Mouse (Mus musculus) cerebellum, adult 11-12 months (tissue): ENCODE results near the gene Camta1.

Source experiments
- DNase-seq: peaks from one replicate; pipeline ENCODE4 v3.0.0; 2022

The Camta1 gene

DNA sequence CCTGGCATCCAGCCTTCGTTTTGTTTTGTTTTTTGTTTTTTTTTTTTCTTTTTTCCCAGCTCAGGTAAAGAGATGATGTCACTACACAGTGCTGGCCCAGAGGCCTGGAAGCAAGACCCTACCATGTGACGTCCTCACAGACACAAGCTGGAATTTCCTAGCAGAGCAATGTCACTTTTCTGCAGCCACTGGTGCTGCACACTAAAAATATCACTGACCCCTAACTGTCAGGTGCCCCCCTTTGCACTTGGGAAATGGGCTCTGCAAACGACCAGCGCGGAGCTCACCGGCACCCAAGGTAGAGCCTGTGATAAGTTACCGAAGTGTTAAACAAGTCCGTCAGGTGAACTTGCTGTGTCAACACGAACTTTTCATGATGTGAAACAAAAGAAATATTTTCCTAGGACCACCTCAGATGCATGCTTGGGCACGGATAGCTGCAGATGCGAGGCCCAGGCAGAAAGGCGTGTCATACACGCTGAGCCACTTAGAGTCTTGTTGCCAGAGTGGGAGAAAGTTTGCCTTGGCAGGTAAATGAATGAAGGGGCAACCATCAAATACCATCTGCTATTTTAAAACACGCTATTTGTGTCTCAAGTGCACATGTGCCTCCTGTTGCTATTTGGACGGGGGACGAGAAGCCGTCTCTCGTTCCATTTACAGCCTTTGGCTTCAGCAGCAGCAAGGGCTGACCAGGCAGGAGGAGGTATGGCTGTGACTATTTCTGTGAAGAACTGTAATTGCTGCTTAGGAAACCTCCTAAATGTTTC lies 765.2 kb downstream of the Camta1 start:
- peak; percentile 45 for DNase-seq

DNA sequence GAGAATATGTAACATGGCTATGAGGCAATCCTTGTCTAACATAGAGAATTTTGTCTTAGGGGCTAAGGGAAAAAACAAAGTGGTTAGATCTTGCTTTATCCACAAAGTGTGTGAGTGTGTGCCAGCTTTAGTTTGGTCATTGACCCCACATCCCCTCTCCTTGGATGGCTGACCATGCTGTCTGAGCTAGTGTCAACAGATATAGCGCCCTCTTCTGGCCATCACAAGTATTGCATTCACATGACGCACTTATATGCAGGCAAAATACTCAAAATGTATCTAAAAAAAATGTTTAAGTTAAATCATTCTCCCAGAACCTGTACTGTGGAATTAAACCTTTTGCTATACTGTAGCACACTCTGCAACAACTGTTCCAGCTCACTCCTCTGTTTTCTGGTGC lies 766.5 kb downstream of the Camta1 start:
- DNase-seq: peak; percentile 57

DNA sequence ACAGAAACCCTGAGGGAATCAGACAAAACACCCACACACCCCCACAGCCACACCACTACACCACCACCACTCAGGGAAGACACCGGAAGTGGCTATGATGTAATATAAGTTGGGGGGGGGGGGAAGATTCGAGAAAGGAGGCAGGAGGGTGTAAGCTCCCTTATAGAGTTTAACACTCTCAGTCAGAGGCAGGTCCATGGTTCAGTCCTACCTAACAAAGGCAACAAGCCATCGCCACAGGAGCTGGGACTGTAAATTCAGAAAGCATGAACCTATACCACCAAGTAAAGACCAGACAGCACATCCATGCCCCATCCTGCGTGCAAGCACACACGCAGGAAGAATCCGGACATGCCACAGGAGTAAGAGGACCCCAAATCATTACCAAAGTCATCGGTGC lies 772.4 kb downstream of the Camta1 start, which contains the start of gene Gm13090:
Gene Gm13090 (plus strand): TSS at position 301 of the 400 bp plus-strand sequence.
- no peak for DNase-seq

DNA sequence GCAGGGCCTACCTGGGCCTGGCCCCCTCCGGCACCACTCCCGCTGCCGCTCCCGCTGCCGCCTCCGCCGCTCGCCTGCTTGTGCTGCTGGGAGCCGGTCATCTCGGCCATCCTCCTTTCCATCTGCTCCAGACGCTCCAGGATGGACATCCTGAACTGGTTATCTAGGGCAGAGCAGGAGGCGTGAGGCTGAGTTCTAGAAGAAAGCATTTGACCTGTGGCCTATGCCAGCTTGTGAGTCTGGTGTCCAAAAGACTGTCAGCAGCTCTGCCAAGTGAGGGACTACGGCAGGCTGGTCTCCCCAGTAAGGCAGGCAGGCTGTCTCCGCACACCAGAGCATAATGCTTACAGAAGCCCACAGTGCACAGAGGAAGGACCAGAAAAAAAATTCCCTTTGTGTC lies 772.9 kb downstream of the Camta1 start:
- DNase-seq: peak; percentile 95

DNA sequence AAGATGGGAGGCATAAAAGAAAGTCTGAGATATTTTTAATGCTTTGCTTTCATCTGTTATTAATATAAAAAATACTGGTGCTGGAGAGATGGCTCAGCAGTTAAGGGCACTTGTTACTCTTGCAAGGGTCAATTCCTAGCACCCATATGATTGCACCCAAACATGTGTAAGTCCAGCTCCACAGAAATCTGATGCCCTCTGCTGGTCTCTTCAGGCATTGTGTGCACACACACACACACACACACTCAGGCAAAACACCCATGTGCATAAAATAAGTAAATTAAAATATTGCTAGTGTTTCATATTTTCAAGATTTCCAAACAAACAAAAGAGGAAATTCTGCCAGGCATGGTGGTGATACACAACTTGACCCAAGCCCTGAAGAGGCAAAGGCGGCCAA lies 774.3 kb downstream of the Camta1 start:
- DNase-seq: no peak

DNA sequence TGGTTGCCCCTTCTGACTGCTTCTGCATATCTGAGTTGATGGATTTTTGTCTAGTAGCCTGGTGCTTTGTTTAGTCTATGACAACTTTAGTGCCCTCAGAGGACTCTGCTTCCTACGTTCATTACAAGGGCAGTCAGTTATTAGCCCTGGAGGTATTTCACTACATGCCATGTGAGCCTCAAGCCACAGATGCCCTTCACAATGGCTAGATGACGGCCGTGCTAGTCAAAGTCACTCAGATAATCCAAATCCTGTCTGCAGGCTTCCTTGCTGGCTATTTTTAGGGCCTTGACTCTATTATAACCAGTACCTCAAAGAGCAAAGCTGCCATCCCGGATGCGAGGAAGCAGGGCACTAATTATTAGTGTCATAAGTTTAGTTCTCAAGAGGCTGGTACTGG lies 778.6 kb downstream of the Camta1 start:
- no peak for DNase-seq

DNA sequence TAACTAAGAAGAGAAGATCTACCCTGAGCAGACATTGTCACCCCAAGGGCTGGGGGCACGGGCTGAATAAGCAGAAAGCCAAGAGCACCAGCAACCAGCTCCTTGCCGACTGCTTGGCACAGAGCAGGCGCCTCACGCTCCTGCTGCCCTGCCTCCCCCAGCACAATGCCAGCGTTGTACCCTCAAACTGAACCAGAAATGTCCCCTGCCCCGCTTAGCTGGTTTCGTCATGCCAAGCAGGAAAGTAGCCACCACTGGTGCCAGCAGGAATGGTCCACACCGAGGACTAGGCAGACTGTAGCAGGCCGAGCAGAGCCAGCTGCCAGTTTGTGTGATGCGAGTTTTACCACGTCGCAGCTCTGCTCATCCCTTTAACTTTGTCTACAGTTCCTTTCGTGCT lies 779.7 kb downstream of the Camta1 start:
- no peak for DNase-seq

DNA sequence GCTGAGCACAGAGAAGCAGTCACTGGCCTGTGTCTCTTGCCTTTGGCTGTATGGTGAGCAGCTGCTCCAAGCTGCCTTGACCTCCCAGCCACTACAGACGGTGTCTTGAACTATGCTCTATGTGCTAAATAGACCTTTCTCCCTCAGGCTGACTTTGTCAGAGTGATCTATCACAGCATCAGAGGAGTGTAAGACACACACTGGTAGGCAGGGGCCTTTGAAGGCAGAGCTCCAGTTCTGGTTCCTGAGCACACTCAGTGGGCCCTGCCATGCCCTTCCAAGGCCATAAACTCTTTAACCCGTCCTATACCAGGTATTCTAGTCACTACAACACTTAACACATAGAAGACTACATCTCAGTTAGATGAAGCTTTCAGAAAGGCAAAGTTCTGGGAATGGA lies 780.3 kb downstream of the Camta1 start:
- DNase-seq: no peak

DNA sequence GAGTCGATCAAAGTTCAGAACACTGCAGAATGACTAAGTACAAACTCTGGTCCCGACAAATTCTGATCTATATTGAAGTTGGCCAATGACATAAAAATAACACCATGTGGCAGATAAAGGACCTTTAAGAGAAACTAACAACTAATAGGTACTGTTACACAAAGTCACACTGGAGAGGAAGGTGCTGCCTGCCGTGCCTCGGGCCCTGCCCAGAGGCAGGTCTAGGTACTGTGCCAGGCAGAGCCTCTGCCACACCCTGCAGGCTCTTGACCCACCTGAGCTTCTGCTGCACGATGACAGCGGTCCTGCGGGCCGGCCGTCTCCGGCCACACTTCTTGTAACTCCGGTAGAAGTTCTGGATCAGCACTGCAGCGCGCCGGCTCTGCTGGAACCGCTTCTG lies 786.9 kb downstream of the Camta1 start:
- no peak for DNase-seq

DNA sequence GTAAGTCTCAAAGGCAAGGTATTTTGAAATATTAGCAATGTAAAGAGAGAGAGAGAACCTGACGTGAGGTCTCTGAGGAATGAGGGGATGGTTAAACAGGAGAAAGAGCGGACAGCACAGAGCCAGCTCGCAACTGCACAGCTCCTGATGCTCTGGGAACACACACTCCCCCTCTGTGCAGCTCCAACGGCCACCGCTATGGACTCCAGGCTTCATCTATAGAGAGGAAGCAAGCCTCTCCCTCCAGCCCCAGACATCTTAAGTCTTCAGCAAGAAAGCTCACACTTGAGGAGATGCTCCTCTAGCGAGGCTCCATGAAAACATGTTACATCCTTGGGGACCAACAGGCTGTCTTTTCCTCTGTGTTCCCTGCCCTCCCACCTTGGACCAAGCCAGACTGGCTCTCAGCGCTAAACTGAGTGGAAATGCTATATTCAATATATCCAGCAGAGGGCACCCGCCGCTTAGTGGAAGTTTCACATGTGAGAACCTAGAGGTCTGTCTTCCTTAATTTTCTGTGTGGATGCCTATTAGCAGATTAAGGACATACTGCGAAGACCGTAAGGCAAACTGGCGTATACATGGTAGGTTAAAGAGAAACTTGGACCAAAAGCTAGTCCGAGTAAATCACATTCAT lies 788.5 kb downstream of the Camta1 start:
- DNase-seq: peak; percentile 76

DNA sequence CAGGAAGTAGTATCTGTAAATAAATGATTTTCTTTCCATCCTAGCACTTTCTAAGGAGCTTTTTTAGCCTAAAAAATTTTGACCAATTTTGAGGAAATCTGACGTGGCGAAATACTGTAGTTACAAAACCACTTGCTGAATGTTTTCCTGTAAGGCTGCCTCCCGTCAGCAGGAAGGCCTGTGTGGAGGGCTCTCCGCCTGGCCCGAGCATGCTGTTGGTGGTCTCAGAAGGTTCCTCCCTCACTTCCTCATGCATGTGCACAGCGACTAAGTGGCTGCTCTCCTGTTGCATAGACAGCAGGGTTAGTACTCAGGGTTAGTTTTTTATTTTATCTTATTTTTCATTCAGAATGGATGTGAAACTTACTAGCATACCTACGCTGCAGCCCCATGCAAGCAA lies 790.7 kb downstream of the Camta1 start:
- no peak for DNase-seq

DNA sequence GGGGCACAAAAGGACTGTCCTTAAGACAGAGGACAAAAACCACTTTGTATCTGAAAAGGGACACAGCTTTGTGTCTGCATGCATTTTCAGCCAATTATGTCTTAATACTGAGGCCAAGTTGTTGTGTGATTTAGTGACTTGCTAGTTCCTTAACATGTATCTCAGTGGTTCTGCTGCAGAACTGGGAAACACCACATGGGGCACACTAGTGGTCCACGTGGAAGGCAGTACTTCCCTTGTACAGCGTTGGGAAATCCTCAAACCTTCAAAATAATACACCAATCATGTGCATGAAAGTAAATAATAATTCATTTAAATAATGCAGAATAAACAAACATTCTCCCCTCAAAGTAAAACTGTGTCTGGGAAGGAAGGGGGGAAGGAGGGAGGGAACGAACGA lies 792.9 kb downstream of the Camta1 start:
- no peak for DNase-seq

DNA sequence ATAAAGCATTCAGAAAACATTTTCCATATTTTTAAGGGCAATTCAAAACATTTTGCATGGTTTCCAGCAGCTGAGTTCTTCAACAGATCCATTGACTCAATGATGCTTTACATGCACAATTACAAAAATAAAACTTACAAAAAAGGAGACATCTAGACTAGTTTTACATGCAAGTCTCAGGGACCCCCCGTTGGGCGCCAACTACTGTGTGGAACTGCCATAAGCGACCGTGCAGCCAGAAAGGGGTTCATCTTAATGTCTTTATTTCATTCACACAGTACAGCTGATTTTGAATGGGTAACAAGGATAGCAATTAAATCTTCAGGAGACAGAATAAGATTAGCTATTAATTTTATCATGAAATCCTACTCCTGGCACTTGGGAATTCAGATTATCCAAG lies 802.1 kb downstream of the Camta1 start:
- no peak for DNase-seq

DNA sequence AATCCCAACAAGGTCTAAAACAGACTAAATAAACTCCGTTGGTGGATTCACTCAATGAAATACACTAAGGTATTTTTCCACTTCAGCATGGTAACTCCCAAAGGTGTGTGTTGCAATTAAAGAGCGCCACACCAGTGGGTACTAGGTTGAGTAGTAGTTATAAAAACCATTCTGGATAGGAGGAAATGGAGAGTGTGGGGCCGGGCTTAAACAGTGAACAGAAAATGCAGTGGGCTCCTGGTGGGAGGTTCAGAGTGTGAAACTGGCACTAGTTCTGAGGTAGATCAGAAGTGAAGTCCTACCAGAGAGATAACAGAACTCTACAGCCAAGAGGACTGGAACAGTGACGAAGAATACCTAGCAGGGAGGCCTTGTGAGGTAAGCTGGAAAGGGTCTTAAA lies 803.0 kb downstream of the Camta1 start:
- DNase-seq: no peak

DNA sequence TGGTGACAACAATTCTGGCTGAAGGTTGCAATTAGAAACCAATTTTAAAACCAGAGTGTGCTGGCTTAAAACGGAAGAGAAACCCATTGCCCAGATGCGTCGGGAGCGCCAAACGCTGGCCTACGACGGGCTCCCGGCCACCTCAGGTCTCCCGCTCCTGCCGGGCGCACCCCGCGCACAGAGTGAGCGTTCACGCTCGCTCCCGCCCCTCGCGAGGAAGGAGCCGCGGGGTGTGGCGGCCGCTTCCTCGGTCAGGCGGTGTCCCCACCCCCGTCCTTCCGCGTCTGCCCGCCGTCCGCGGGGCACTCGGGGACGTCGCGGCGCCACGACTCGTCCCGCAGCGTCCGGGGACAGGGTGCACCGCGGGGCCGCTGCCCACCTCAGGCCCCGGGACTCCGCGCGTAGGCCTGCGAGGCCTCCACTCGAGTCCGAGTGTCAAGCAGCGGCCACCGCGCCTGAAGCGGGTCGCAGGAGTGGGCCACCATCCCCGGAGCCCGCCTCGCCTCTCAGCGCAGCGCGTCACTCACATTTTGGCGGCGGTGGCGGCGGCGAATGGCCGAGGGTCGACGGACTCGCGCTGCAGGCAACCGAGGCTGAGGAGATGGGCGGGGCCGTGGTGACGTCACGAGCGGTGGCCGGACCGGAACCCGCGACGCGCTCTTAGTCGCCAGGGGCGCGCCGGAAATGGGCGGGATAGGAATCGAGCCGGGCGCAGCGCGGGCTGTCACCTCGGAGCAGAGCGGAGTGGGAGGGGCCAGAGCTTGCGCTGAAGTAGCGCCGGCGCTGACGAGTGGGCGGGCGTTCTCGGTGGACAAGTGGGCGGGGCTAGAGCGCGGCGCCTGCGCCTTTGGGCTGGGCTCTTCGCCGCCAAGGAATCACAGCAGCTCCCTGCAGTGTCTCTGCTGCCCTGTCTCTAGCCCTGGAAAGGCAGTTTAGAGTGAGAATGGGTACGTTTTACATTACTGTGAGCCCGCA lies 804.0 kb downstream of the Camta1 start, which contains the start of gene Vamp3:
Gene Vamp3 (minus strand): TSS at position 617 of the 975 bp plus-strand sequence.
- DNase-seq: peak; percentile 99

DNA sequence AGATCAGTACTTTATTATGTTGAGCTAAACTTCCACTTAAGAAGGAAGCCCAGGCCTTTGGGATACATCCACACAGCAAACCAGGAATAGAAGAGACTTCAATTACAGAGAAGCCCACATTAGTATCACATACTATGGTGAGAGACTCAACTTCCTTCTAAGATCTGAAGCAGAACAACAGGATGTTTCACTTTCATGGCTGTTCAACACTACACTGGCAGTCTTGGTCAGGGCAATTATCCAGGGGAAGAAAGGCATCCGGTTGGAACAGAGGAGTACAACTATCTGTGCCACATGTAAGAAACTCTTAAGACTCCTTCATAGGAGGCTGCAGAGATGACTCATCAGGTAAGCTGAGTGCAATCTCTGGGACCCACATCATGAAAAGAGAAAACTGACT lies 810.5 kb downstream of the Camta1 start:
- no peak for DNase-seq

DNA sequence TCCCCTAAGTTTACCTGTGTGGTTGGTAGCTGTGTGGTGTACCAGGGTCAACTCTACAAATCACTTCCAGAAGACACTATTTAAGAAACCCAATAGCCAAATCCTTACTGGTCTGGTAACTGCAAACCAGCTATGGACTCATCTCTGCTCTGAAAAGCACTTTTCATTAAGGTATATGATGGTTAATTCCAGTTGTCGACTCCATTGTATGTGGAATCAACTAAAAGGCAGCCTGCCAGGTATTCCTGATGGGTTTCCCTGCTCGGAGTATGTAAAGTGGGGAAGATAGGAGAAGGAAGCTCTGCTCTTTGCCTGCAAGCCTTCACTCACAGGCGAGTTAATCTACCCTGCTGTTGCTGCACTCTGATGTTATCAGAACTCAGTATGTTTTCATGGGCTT lies 815.2 kb downstream of the Camta1 start:
- DNase-seq: no peak

DNA sequence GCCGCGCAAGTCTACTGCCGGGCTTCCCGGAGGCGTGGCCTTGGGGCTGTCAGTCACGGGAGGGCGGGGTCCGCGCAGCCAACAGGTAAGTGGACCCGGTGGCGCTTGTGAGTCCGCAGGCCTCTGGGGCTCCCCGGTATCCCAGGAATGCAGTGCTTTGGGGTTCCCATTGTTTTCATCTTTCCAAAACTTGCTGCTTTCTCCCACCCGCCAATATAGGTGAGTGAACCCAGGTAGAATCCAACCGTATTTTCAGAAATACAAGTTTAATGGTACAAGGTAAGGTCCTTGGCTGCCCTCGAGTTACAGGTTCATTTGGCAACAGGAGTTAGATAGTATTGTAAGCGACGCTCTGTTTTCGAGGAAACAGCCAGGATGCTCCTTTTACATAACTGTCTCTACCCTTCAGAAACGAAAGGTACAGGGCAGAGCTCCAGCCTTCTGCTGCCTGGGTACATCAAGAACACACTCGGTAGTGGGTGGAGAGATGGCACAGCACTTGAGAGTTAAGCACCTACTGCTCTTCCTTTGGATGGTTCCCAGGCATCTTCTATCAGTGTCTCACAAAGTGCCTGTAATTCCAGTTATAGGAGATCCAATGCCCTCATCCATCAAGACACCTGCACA lies 816.6 kb downstream of the Camta1 start:
- peak; percentile 77 for DNase-seq

DNA sequence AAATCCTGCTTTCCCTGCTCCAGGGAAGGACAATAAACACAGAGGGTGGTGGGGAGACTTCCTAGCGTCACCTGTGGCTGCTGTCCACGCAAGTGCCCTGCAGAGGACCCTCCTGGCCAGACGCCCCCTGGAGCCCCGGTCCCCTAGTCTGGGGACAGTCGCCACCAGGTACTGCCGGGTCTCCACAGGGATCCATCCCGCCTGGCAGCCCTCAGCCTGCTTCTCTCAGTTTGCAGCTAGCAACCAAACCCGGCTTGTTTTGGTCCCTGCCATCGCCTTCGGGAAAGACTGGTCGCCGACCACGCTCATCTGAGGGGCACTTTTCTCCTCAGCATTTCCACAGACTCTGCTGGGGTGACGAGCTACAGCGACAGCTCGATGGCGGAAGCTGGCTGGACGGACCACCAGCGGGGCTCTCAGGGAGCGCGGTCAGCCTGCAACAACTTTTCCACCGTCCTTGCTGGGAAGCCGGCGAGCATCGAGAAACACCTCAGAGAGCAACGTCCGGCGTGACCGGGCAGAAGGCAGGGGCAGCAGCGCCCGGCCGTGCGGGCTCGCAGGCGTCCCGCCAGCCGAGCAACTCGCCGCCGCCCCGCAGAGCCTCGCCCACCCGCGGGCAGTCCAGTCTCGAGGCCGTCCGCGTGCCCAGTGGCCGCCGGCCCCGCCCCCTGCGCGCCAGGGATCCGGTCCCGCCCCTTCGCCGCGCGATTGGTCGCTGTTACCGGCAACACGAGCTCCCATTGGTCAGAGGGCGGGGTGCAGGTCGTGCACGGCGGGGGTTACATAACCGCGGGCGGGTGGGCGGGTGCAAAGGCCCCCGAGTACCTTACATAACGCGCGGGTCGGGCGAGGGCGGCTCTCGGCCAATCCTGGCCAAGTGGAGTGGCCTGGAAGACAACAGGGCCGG lies 817.4 kb downstream of the Camta1 start, which contains the start of gene Per3:
Gene Per3 (minus strand): TSS at position 629 of the 907 bp plus-strand sequence.
- peak; percentile 99 for DNase-seq

DNA sequence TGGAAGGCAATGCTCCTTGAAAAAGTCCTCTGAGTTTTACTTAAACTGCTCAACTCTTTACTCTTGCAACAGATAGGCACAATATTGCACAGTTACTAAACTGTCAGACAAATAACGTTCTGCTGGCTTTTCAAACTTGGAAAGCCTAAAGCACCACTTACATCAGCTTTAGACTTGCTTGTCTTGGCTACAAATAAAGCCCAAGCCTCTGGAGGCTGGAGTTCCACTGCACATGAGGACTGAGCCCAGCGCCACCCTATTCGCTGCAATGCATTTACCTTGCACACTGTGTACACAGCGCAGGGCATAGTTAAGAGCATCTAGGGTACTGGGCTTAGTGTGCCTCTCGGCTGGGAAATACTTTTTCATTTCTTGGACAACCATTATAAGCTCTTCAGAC lies 818.4 kb downstream of the Camta1 start:
- peak; percentile 47 for DNase-seq

DNA sequence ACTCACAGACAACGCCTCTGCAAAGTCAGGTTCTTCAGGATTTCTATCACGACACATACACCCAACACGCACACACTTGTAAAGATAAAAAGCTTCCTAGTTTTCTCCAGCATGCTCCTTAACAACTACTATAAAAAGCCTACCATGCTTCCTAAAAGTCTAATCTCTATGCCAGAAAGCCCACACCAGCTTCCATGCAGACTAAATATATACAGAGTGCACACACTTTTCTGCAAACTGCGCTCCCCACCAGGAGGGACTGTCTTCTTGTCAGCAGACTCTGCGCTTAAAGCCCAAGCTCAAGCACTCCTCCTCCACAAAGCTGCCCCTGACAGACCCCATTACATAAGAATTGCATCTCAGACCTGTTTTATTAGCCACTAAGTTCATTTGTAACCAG lies 820.2 kb downstream of the Camta1 start:
- DNase-seq: no peak

DNA sequence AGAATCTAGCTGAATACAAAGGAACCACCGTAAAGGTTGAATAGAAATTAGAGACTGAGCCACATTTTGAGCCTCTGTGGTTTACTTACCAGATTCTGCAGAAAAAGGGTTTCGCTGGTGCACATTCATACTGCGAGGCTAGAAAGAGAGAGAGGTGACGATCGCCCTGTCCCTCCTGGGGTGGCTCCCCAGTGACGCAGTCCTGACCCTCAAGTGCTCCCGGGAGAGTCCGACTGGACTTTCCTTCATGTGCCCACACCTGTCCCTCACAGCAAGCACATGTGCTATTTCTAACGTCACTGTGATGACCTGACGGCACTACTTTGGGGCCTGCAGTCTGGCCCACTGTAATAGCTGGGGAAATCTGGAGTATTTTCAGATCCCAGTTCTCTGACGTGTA lies 823.9 kb downstream of the Camta1 start:
- no peak for DNase-seq
